Mouse (Mus musculus) hindbrain, embryonic 14.5 days (tissue): ENCODE data around the gene Grasp. TPM values are rescaled to one million over a fixed set of nuclear protein-coding genes. Genes with fewer than 3 reads are reported as not detected.

Source experiments
- ATAC-seq: fragments of 200-750 bp; cut with Nextera tagmentation; 2 replicates; pipeline ENCODE4 v1.8.0; 2017; ENCODE audit warnings: moderate number of reproducible peaks, mild to moderate bottlenecking, moderate TSS enrichment, moderate library complexity; ENCODE audit not compliant: low FRiP score
- DNase-seq: peaks from one replicate; pipeline ENCODE4 v3.0.0-alpha.2; 2015; ENCODE audit warnings: low spot score
- H3K27ac ChIP-seq: fragments of 300-500 bp; sonication (generic); 2 replicates; pipeline ENCODE4 v1.5.1; 2014; ENCODE audit warnings: mild to moderate bottlenecking, moderate library complexity
- H3K27me3 ChIP-seq: fragments of 300-500 bp; sonication (generic); 2 replicates; pipeline ENCODE4 v1.6.1; 2014; ENCODE audit warnings: mild to moderate bottlenecking, low read length, mixed read lengths; ENCODE audit not compliant: control insufficient read depth, insufficient read depth
- H3K36me3 ChIP-seq: fragments of 300-500 bp; sonication (generic); replicated peaks from 2 replicates; pipeline ENCODE4 v1.6.1; 2014; ENCODE audit not compliant: control insufficient read depth, insufficient read depth
- H3K4me1 ChIP-seq: fragments of 300-500 bp; sonication (generic); replicated peaks from 2 replicates; pipeline ENCODE4 v1.6.1; 2014; ENCODE audit warnings: antibody characterized with exemption, low read length, mixed read lengths; ENCODE audit not compliant: control insufficient read depth, insufficient read depth
- H3K4me2 ChIP-seq: fragments of 300-500 bp; sonication (generic); replicated peaks from 2 replicates; pipeline ENCODE4 v1.6.1; 2014; ENCODE audit warnings: mild to moderate bottlenecking, moderate library complexity
- H3K4me3 ChIP-seq: fragments of 300-500 bp; sonication (generic); replicated peaks from 2 replicates; pipeline ENCODE4 v1.5.1; 2014; ENCODE audit warnings: mild to moderate bottlenecking, low read length
- H3K9ac ChIP-seq: fragments of 300-500 bp; sonication (generic); 2 replicates; pipeline ENCODE4 v1.6.1; 2014
- H3K9me3 ChIP-seq: fragments of 300-500 bp; sonication (generic); 2 replicates; pipeline ENCODE4 v1.6.1; 2016; ENCODE audit warnings: low read length; ENCODE audit not compliant: control insufficient read depth
- WGBS: fragments of 180-500 bp; shearing (Covaris S2); extraction: QIAGEN DNeasy Blood & Tissue Kit; methylation state at CpG from one replicate; pipeline ENCODE4 v1.1.7; 2014; 5-methylcytosine and 5-hydroxymethylcytosine counted together
- polyA plus RNA-seq: library from polyadenylated mRNA; unstranded; fragments of >200 nt; fragmentation: Nextera tagmentation; extraction: Ambion mirVana; gene quantifications from 2 replicates; pipeline ENCODE4 v1.2.1, GENCODE M21; 2014

Grasp gene
- polyA plus RNA-seq, 1 experiment from 2014 or later, result 1.6 TPM

- Histone ChIP-seq H3K9me3 (no peaks in the 10 kb centered on the region), H3K4me2 (peak overlapping the region; percentile 54), H3K36me3 (no peaks in the 10 kb centered on the region), H3K27ac (no peak overlapping the region), H3K4me3 (peak overlapping the region; percentile 23; the same call in 1 of the 2 replicates), H3K9ac (peak overlapping the region; percentile 41; the same call in 1 of the 2 replicates), H3K4me1 (0 out of 2 replicates have a peak, but pooled peaks cover 9% of the 10 kb centered on the region), H3K27me3 (no peaks in the 10 kb centered on the region; the same call in 1 of the 2 replicates)
- ATAC-seq, result peak; percentile 38; the same call in 1 of the 2 replicates
- WGBS, result 6% methylated on average over 28 of the region's 28 CpGs
- DNase-seq, result peak; percentile 64
Observed at GRCm38 (mm10) chr15:101238885-101239511, 15.0 kb downstream of the Grasp start.

GRCm38 (mm10) chr15:101239821-101240220 lies 15.8 kb downstream of the Grasp start:
- Histone ChIP-seq H3K4me2 (no peak overlapping the region), H3K36me3 (no peaks in the 10 kb centered on the region), H3K4me1 (0 out of 2 replicates have a peak, but pooled peaks cover 9% of the 10 kb centered on the region), H3K27ac (no peak overlapping the region), H3K9me3 (no peaks in the 10 kb centered on the region), H3K27me3 (no peaks in the 10 kb centered on the region; the same call in 1 of the 2 replicates), H3K4me3 (no peak overlapping the region), H3K9ac (no peak overlapping the region)
- ATAC-seq (no peak), DNase-seq (no peak)
- 61% methylated on average over 8 of the region's 8 CpGs for WGBS

- H3K4me2 ChIP-seq, result peak overlapping the region; percentile 29
- 0 out of 2 replicates have a peak, but pooled peaks cover under 1% of the 10 kb centered on the region for H3K4me1 ChIP-seq
- H3K9ac ChIP-seq, result no peak overlapping the region; the same call in 1 of the 2 replicates
- peak; percentile 57; the same call in 1 of the 2 replicates for ATAC-seq
- WGBS, result 13% methylated on average over 10 of the region's 10 CpGs
- no peak overlapping the region for H3K27ac ChIP-seq
- H3K36me3 ChIP-seq, result no peaks in the 10 kb centered on the region
- no peak overlapping the region for H3K4me3 ChIP-seq
- peak; percentile 89 for DNase-seq
- no peaks in the 10 kb centered on the region for H3K9me3 ChIP-seq
- no peaks in the 10 kb centered on the region for H3K27me3 ChIP-seq
Observed at GRCm38 (mm10) chr15:101240799-101241204, 16.8 kb downstream of the Grasp start.

GRCm38 (mm10) chr15:101241236-101241635 lies 17.2 kb downstream of the Grasp start:
- peak overlapping the region; percentile 29; the same call in 1 of the 2 replicates for H3K4me2 ChIP-seq
- no peaks in the 10 kb centered on the region for H3K27me3 ChIP-seq
- ATAC-seq (no peak), DNase-seq (no peak)
- H3K4me1 ChIP-seq, result no peaks in the 10 kb centered on the region
- H3K27ac ChIP-seq, result no peak overlapping the region
- no peaks in the 10 kb centered on the region for H3K36me3 ChIP-seq
- no peaks in the 10 kb centered on the region for H3K9me3 ChIP-seq
- H3K9ac ChIP-seq, result no peak overlapping the region; the same call in 1 of the 2 replicates
- no peak overlapping the region for H3K4me3 ChIP-seq
- 72% methylated on average over 9 of the region's 9 CpGs for WGBS

GRCm38 (mm10) chr15:101241853-101242252 lies 17.9 kb downstream of the Grasp start:
- ATAC-seq, result no peak

GRCm38 (mm10) chr15:101242645-101243044 lies 18.7 kb downstream of the Grasp start:
- 20% methylated on average over 8 of the region's 8 CpGs for WGBS
- Histone ChIP-seq H3K4me2 (no peak overlapping the region), H3K27me3 (no peaks in the 10 kb centered on the region), H3K4me1 (peaks cover 7% of the 10 kb centered on the region), H3K4me3 (no peak overlapping the region), H3K36me3 (no peaks in the 10 kb centered on the region), H3K9me3 (no peaks in the 10 kb centered on the region), H3K27ac (no peak overlapping the region), H3K9ac (no peak overlapping the region)
- DNase-seq (no peak), ATAC-seq (no peak)

More at GRCm38 (mm10) chr15:101241853-101242252, 17.9 kb downstream of the Grasp start:
- no peak overlapping the region for H3K4me3 ChIP-seq
- H3K27ac ChIP-seq, result no peak overlapping the region
- no peaks in the 10 kb centered on the region for H3K36me3 ChIP-seq
- 75% methylated on average over 9 of the region's 9 CpGs for WGBS
- no peak overlapping the region for H3K9ac ChIP-seq
- H3K27me3 ChIP-seq, result no peaks in the 10 kb centered on the region
- no peaks in the 10 kb centered on the region for H3K9me3 ChIP-seq
- H3K4me1 ChIP-seq, result peaks cover 3% of the 10 kb centered on the region
- no peak overlapping the region for H3K4me2 ChIP-seq
- no peak for DNase-seq

- no peaks in the 10 kb centered on the region for H3K9me3 ChIP-seq
- no peaks in the 10 kb centered on the region for H3K36me3 ChIP-seq
- no peak for ATAC-seq
- H3K4me3 ChIP-seq, result no peak overlapping the region
- peaks cover 7% of the 10 kb centered on the region for H3K4me1 ChIP-seq
- WGBS, result 64% methylated on average over 3 of the region's 3 CpGs
- H3K27me3 ChIP-seq, result no peaks in the 10 kb centered on the region
- no peak overlapping the region for H3K27ac ChIP-seq
- DNase-seq, result no peak
- H3K4me2 ChIP-seq, result no peak overlapping the region
- H3K9ac ChIP-seq, result no peak overlapping the region
Observed at GRCm38 (mm10) chr15:101244012-101244411, 20.0 kb downstream of the Grasp start.

GRCm38 (mm10) chr15:101246231-101247154 lies 22.5 kb downstream of the Grasp start:
- 2% methylated on average over 56 of the region's 56 CpGs for WGBS
- peak; percentile 98 for ATAC-seq
- Histone ChIP-seq H3K9ac (peak overlapping the region; percentile 74), H3K27me3 (no peaks in the 10 kb centered on the region), H3K36me3 (no peaks in the 10 kb centered on the region), H3K27ac (peak overlapping the region; percentile 87), H3K9me3 (no peaks in the 10 kb centered on the region), H3K4me3 (peak overlapping the region; percentile 54), H3K4me2 (peak overlapping the region; percentile 63), H3K4me1 (peaks cover 7% of the 10 kb centered on the region)
- peak; percentile 97 for DNase-seq

GRCm38 (mm10) chr15:101247155-101247498 lies 23.1 kb downstream of the Grasp start:
- Histone ChIP-seq H3K9ac (peak overlapping the region; percentile 74; the same call in 1 of the 2 replicates), H3K4me2 (peak overlapping the region; percentile 63), H3K27ac (no peak overlapping the region; the same call in 1 of the 2 replicates), H3K9me3 (no peaks in the 10 kb centered on the region), H3K4me3 (peak overlapping the region; percentile 54), H3K36me3 (no peaks in the 10 kb centered on the region), H3K27me3 (no peaks in the 10 kb centered on the region), H3K4me1 (peaks cover 7% of the 10 kb centered on the region)
- ATAC-seq, result no peak
- no peak for DNase-seq
- WGBS, result 87% methylated on average over 1 of the region's 1 CpGs
